Mouse (Mus musculus): ENCODE measurements around the gene Peli1.

DNA sequence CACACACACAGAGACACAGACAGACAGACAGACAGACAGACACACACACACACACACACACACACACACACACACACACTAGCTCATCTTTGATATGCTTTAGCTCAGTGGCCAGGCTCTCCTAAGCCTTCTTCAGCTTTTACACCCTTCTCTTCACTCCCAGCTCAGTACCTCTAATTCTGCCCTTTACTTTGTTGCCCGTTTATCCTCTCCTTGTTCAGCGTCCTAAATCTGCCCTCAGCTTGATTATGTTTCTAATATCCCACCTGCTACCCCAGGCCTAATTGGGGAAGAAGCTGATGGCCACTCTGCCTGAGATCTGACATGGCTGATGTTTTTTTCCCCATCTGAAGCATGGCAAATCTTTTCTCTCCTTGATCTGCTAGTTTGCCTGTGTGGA, 2.7 kb upstream of the Peli1 start:
- TF ChIP-seq CTCF (conservative IDR thresholded peaks at IDR 0.05; ENCODE audit: low read length) (no peak), NANOG (IDR thresholded peaks at IDR 0.05; ENCODE audit: borderline replicate concordance, low read length) (no peak), POU5F1 (IDR thresholded peaks at IDR 0.05; ENCODE audit: borderline replicate concordance, low read length) (no peak)
